Mouse (Mus musculus) erythroblast, embryonic 14.5 days (primary cell): ENCODE measurements at regions not wholly inside any gene's neighbourhood (a gene's known extent, or its start where the extent isn't known, plus 50 kb on each side); places are given as distances from the start of the nearest gene placed in this dataset.

Experiments used
- GATA1 ChIP-seq: IDR thresholded peaks from 2 replicates; pipeline ENCODE4 v1.6.1; 2012; ENCODE audit warnings: low read length, inconsistent platforms, mixed read lengths
- TAL1 ChIP-seq: IDR thresholded peaks from 3 replicates; pipeline ENCODE4 v1.6.1; 2012; ENCODE audit warnings: low read length, inconsistent platforms, mixed read lengths

- no peak for TF ChIP-seq TAL1
- TF ChIP-seq GATA1 = no peak
Measured at GRCm38 (mm10) chr10:67748121-67748520, 164.3 kb downstream of the Zfp365 start.
